Mouse (Mus musculus) cortical plate, adult 2 months (tissue): ENCODE data around the gene Gls2.

Experiments used
- CTCF ChIP-seq: fragments of 200-500 bp; IDR thresholded peaks from 2 replicates; pipeline ENCODE4 v1.5.1; 2011; ENCODE audit warnings: mild to moderate bottlenecking, control low read depth, low read length; ENCODE audit not compliant: insufficient read depth; ENCODE audit errors: extremely low read depth
- POLR2A ChIP-seq: fragments of 200-500 bp; IDR thresholded peaks from 2 replicates; pipeline ENCODE4 v1.6.1; 2011; ENCODE audit warnings: mild to moderate bottlenecking, low read length, control low read depth; ENCODE audit not compliant: insufficient read depth; ENCODE audit errors: extremely low read depth

DNA sequence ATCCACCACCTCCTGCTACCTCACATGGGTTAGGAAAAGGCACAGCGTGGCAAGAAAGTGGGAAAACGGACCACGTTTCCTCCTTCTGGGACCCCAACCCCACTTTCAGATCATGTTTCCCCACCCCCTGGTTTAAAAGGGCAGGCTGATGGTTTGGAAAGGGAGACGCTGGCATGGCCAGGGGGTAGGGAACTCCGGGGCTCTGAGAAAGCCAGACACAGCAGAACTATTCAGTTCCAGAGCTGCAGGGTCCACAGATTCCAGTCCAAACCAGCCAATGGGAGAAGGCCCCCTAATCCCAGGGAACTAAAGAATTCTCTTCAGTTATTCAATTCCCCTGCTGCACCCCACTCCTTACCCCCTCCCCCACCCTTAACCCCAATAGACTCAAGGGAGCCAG lies 30.8 kb downstream of the Gls2 start:
- TF ChIP-seq CTCF (no peak), POLR2A (no peak)
